Comparison of ENCODE assay signal across 24 mouse cellular contexts in the genomic region with DNA sequence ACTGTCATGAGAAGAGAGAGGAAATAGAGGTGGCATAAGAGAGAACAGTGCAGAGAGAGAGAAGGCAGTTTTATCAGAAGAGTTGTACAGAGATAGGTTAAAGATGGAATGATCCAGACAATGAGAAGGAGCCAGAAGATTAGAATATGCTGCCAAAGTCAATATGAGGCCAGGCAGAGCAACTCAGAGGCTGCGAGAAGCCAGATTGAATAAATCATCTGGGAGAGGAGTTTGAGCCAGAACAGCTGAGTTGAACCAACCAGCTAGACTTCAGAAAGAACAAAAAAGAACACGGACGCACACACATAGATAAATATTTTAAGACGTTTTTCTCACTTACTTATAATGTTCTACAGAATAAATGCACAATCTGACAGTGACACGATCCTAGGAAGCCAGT.
DNase-seq lines count a peak whose midpoint lies in the region; ATAC-seq and TF ChIP-seq lines count a peak whose summit lies in the region.
"Had no signal": no experiment of that assay in that cellular context is flagged by ENCODE, and none has a peak within 500 bp of the region (broad histone marks: within the 10 kb centered on the region; RNA-seq: fewer than 3 reads in every experiment).

No protein-coding gene starts in this region.

- H3K27ac ChIP-seq in kidney, embryonic 15.5 days = no peak overlapping the region
- H3K27ac ChIP-seq in kidney, adult 2 months (ENCODE audit: insufficient read depth, low read depth, low read length) = no peak overlapping the region
- no peak overlapping the region for H3K27ac ChIP-seq in kidney, postnatal 0 days
- no peak overlapping the region for H3K27ac ChIP-seq in lung, embryonic 14.5 days (ENCODE audit: low read depth)
- H3K27ac ChIP-seq: embryonic facial prominence, embryonic 10.5 days; embryonic facial prominence, embryonic 12.5 days; forebrain, embryonic 13.5 days; forebrain, embryonic 15.5 days had no signal

- ATAC-seq in kidney, embryonic 15.5 days (replicated peaks; ENCODE audit: low FRiP score) = peak; percentile 56; the same call in 1 of the 2 replicates
- ATAC-seq in kidney, postnatal 0 days (replicated peaks; ENCODE audit: low FRiP score, low read depth) = no peak
- peak; percentile 60; the same call in 1 of the 2 replicates for ATAC-seq in lung, embryonic 14.5 days (ENCODE audit: insufficient read depth)
- ATAC-seq: activated CD4-positive, CD25-positive, alpha-beta regulatory T cell, adult 4 months; CD4-positive, CD25-positive, alpha-beta regulatory T cell, adult 4 months; forebrain, embryonic 13.5 days; forebrain, embryonic 15.5 days; Patski had no signal

- H3K4me2 ChIP-seq in kidney, embryonic 15.5 days = no peak overlapping the region
- no peak overlapping the region for H3K4me2 ChIP-seq in kidney, postnatal 0 days (ENCODE audit: low read length)
- H3K4me2 ChIP-seq in lung, embryonic 14.5 days = no peak overlapping the region
- H3K4me2 ChIP-seq: embryonic facial prominence, embryonic 12.5 days; forebrain, embryonic 13.5 days; forebrain, embryonic 15.5 days had no signal

- no peak overlapping the region for H3K4me3 ChIP-seq in kidney, embryonic 15.5 days (replicated peaks)
- H3K4me3 ChIP-seq in kidney, adult 2 months (ENCODE audit: insufficient read depth, low read depth, low read length) = no peak overlapping the region
- H3K4me3 ChIP-seq in kidney, postnatal 0 days (replicated peaks; ENCODE audit: low read depth, low read length) = no peak overlapping the region
- no peak overlapping the region for H3K4me3 ChIP-seq in lung, embryonic 14.5 days (ENCODE audit: low read depth, low read length)
- H3K4me3 ChIP-seq: embryonic facial prominence, embryonic 10.5 days; embryonic facial prominence, embryonic 12.5 days; forebrain, embryonic 13.5 days; forebrain, embryonic 15.5 days had no signal

- no peaks in the 10 kb centered on the region for H3K36me3 ChIP-seq in kidney, embryonic 15.5 days
- no peaks in the 10 kb centered on the region for H3K36me3 ChIP-seq in kidney, adult 2 months (ENCODE audit: control insufficient read depth, insufficient read depth, low read length)
- H3K36me3 ChIP-seq in kidney, postnatal 0 days (ENCODE audit: insufficient read depth, low read length) = no peaks in the 10 kb centered on the region
- no peaks in the 10 kb centered on the region for H3K36me3 ChIP-seq in lung, embryonic 14.5 days (ENCODE audit: insufficient read depth)
- H3K36me3 ChIP-seq: embryonic facial prominence, embryonic 10.5 days; embryonic facial prominence, embryonic 12.5 days; forebrain, embryonic 15.5 days; G1E had no signal

- H3K27me3 ChIP-seq in kidney, embryonic 15.5 days = no peaks in the 10 kb centered on the region
- H3K27me3 ChIP-seq in kidney, adult 2 months (replicated peaks; ENCODE audit: control insufficient read depth, insufficient read depth, low read length) = no peaks in the 10 kb centered on the region; the same call in 1 of the 2 replicates
- H3K27me3 ChIP-seq in kidney, postnatal 0 days (ENCODE audit: insufficient read depth, low read length) = no peaks in the 10 kb centered on the region
- H3K27me3 ChIP-seq in lung, embryonic 14.5 days (ENCODE audit: insufficient read depth, low read length) = no peaks in the 10 kb centered on the region
- H3K27me3 ChIP-seq: CH12.LX; embryonic facial prominence, embryonic 12.5 days; forebrain, embryonic 13.5 days; forebrain, embryonic 15.5 days had no signal

- no peaks in the 10 kb centered on the region for H3K9me3 ChIP-seq in kidney, embryonic 15.5 days (replicated peaks)
- H3K9me3 ChIP-seq in kidney, postnatal 0 days (replicated peaks; ENCODE audit: low read length) = no peaks in the 10 kb centered on the region
- no peaks in the 10 kb centered on the region for H3K9me3 ChIP-seq in lung, embryonic 14.5 days (ENCODE audit: low read depth, low read length)
- H3K9me3 ChIP-seq: embryonic facial prominence, embryonic 10.5 days; embryonic facial prominence, embryonic 12.5 days; forebrain, embryonic 13.5 days; forebrain, embryonic 15.5 days had no signal

- H3K4me1 ChIP-seq in kidney, embryonic 15.5 days = no peaks in the 10 kb centered on the region
- no peaks in the 10 kb centered on the region for H3K4me1 ChIP-seq in kidney, adult 2 months (ENCODE audit: control insufficient read depth, insufficient read depth, low read length)
- H3K4me1 ChIP-seq in kidney, postnatal 0 days (replicated peaks; ENCODE audit: insufficient read depth, low read length) = no peaks in the 10 kb centered on the region
- H3K4me1 ChIP-seq in lung, embryonic 14.5 days (ENCODE audit: insufficient read depth) = no peaks in the 10 kb centered on the region
- H3K4me1 ChIP-seq: embryonic facial prominence, embryonic 10.5 days; embryonic facial prominence, embryonic 12.5 days; forebrain, embryonic 13.5 days; forebrain, embryonic 15.5 days had no signal

- 69% methylated on average over 5 of the region's 5 CpGs for WGBS in kidney, embryonic 15.5 days
- WGBS in kidney, adult 2 months = 83% methylated on average over 5 of the region's 5 CpGs
- 61% methylated on average over 5 of the region's 5 CpGs for WGBS in kidney, postnatal 0 days
- WGBS in lung, embryonic 14.5 days = 47% methylated on average over 5 of the region's 5 CpGs

- DNase-seq in kidney, adult 2 months = no peak
- DNase-seq in kidney, postnatal 0 days (ENCODE audit: low spot score) = peak; percentile 51
- DNase-seq in kidney, adult 8-10 months = no peak
- peak; percentile 44 for DNase-seq in lung, embryonic 14.5 days
- DNase-seq in lung, adult 18-20 months = no peak
- DNase-seq: adrenal gland, adult 8-10 months; adrenal gland, postnatal 14 days; adrenal gland, postnatal 36 days; B cell, adult 2 months; cerebellum, adult 11-12 months; cerebellum, adult 2 months; cerebellum, adult 9-10 months; cerebellum, postnatal 10 days; cerebellum, postnatal 25 days had no signal

- no peak for TF ChIP-seq POLR2A in kidney, adult 2 months (IDR thresholded peaks at IDR 0.05; ENCODE audit: low read depth, low read length)

- H3K9ac ChIP-seq in kidney, embryonic 15.5 days = no peak overlapping the region
- H3K9ac ChIP-seq in kidney, postnatal 0 days (ENCODE audit: low read depth, low read length) = no peak overlapping the region
- no peak overlapping the region for H3K9ac ChIP-seq in lung, embryonic 14.5 days
- H3K9ac ChIP-seq: embryonic facial prominence, embryonic 12.5 days; forebrain, embryonic 13.5 days; forebrain, embryonic 15.5 days had no signal

- no peak for TF ChIP-seq CTCF in kidney, adult 2 months (conservative IDR thresholded peaks at IDR 0.05; ENCODE audit: insufficient read depth, insufficient read length, low read depth, low read length)
- no peak for TF ChIP-seq CTCF in kidney, postnatal 0 days (IDR thresholded peaks at IDR 0.05; ENCODE audit: low read depth)
- no peak for TF ChIP-seq CTCF in lung, embryonic 14.5 days (IDR thresholded peaks at IDR 0.05; ENCODE audit: low read depth)

Comparison
In these comparisons a context has a peak if more than half of its experiments do, and no peak if none do; other contexts are left out.
1. DNase-seq: peak in kidney, postnatal 0 days (single experiment) and lung, embryonic 14.5 days (single experiment); none in kidney, adult 2 months (single experiment), kidney, adult 8-10 months (0 of 2) and lung, adult 18-20 months (0 of 2).